Mouse (Mus musculus): ENCODE measurements at regions not wholly inside any gene's neighbourhood (a gene's known extent, or its start where the extent isn't known, plus 50 kb on each side); places are given as distances from the start of the nearest gene placed in this dataset.

DNA sequence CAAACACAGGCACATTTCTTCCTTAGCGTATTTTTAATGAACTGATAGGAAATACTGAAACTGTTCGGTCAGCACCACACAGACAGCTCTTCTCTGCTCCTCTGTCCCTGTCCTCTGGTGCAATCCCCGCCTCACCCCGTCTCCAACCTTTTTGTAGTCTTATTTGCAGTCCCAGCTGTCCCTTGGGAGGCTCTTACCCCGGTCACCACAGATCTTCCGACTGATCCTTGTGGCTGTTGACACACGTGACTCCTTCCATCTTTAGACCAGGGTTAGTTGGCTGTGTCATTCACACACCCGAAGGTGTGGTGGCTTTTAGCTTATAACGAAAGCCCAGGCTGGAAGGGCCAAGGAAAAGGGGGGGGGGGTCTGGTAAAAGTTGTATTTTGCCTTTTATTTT, 56.4 kb downstream of the Cyp26a1 start:
- no peak for DNase-seq (ENCODE audit: low read depth)

DNA sequence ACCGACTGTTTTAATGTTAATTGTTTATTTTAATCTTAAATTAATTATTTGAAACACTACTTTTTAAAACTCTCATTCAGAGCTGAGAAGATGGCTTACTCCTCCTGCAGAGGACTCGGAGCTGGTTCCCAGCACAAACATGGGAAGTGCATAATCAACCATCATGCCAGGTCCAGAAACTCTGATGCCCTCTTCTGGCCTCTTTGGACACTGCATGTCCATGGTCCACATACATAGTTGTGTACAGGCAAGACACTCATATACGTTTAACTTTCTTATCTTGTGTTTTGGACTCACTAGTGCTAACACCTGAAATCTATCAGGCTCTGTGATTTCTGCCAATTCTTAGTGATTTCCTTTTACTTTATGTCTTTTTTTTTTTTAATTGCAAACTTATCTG, 57.8 kb downstream of the Cyp26a1 start:
- peak; percentile 3 for DNase-seq (ENCODE audit: low read depth)

DNA sequence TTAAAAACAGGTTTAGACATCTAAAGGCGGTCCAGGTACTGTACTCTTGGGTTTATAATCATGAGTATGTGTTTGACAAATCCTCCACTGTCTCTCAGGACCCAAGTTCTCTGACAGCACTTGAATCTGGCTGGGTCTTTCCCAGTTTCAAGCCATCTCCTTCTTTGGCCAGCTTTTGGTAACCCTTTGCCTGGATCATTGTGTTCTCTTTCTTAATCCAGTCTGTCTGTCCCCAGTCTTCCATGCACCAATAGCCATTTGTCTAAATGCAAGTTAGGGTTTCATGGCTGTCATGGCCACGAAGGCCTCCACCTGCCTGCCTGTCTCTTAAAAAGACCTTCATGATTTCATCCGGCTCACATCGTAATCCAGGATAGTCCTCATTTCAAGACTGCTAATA, 71.8 kb downstream of the Cyp26a1 start:
- no peak for DNase-seq (ENCODE audit: low read depth)

DNA sequence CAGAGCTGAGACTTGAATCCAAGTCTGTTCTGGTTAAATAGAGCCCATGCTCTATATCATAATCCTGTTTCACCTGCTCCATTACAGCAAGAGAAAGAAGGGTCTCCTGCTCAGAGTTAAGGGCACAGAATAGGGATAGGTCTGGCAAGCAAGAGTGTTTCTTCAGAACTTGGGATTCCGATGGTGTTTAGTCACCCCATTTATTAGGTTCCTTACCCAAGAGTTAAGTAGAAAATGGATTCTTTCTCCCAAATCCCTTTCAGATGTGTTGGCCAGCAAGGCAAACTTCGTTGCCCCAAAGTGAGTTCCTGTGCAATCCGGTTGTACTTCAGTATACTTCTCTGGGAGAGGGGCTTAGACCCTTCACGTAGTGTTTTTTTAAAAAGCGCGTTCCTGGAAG, 74.4 kb downstream of the Cyp26a1 start:
- no peak for DNase-seq (ENCODE audit: low read depth)

DNA sequence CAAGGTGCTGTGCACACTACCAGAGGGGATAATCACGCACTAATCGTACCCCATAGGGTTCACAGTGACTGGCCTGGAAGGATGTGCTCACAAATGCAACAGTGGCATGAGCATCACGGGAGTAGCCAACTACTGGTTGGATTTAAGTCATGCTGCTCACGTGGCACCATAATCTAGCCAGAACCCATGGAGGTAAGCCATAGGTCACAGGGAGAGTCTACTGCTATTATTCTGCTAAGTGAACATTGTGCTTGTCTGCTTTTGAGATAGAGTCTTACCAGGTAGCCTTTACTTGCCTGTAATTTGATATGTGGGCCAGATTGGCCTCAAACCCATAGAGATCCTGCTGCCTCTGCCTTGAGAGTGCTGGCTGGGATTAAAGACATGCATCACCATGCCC, 77.0 kb downstream of the Cyp26a1 start:
- no peak for DNase-seq (ENCODE audit: low read depth)

DNA sequence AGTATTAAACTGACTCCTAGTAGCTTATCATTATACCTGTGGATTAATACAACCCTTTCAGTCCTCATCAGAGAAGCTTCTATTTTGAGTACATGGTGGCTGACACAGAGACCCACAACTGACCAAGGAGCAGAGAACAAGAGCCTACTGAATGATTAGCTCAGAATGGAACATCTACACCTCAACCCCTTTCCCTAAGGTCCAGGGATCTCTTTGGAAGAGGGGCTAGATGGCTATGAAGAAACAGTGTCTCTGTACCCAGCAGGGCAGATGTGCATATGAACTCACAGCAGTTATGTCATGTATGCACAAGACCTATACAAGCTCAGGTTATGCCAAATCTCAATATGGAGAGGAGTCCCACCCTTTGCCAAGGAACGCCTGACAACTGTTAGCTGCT, 77.4 kb downstream of the Cyp26a1 start:
- DNase-seq (ENCODE audit: low read depth) = no peak

DNA sequence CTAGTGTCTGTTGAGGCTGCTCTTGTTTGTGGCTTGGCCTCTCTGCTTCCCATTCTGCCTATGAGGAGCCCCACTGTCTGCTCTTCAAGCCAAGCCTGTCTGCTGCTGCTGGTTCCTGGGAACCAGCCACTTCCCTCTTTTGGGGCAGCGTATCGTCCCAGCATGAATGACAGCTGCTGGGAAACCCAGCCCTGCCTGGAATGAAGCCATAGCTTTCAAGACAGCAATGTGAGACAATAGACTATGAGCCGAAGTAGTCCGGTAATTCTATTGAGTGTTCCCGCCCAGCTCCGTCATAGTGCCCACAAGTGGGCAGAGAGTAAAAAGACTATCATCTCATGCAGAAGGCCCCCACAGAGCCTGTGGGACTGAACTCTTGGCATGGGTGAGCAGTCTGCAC, 80.4 kb downstream of the Cyp26a1 start:
- no peak for DNase-seq (ENCODE audit: low read depth)

DNA sequence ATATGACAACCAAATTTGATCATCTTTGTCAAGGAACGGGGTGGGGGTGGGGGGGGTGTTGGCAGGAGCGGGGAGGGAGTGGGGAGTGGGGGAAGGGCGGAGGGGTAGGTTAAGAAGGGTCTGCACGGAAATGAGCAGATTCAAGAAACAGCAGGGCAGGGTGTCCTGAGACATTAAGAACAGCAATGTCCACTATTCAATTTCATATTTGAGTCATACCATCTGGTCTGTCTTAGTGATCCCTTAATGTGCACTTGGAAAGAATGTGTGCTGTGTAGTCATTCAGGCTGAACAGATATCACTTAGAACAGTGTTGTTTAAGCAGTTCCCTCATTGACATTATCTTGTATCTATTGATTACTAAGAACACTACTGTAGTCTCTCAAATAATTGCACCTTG, 81.0 kb downstream of the Cyp26a1 start:
- no peak for DNase-seq (ENCODE audit: low read depth)

DNA sequence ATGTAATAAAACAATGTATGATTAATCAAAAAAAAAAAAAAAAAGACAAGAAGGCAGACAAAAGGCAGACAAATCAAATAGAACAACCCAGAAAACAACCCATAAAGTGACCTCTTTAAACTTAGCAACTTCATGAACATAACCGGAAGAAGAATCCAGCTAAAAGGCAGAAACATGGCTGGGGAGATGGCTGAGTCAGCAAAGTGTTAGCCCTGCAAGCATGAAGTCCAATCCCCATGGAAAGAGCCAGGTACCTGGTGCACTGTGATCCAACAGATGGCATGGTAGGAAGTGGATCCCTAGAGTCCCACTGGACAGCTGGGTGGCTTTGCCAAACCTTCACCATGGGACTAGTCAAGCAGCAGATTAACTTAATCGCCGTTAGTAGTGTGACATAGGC, 90.9 kb downstream of the Cyp26a1 start:
- DNase-seq (ENCODE audit: low read depth) = no peak

DNA sequence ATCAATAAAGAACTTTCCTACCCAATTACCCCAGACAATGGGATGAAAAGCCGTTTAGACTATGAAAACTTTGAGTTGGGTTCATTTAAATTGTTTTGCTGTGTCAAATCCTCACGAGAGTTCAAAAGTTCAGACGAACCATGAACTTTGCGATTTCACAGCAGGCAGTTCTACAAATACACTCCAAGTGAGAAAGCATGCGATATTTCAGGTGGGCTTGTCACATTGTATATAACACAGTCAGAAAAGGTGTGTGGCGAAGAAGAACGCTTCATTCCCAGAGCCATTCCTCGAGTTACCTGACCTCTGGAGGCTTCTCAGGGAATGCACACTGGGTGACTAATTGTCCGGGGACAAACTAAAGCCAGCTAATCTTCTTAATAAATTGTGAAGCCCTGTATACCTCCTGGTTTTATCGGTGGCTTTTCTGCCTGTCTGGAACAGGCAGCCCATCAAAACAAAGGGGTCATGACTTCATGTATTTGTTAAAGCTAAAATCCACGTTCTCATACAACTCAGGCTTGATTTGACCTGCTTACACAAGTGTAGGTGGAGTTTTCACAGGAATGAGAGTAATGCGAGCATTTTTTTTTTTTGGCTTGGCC, 92.1 kb downstream of the Cyp26a1 start:
- no peak for DNase-seq (ENCODE audit: low read depth)

DNA sequence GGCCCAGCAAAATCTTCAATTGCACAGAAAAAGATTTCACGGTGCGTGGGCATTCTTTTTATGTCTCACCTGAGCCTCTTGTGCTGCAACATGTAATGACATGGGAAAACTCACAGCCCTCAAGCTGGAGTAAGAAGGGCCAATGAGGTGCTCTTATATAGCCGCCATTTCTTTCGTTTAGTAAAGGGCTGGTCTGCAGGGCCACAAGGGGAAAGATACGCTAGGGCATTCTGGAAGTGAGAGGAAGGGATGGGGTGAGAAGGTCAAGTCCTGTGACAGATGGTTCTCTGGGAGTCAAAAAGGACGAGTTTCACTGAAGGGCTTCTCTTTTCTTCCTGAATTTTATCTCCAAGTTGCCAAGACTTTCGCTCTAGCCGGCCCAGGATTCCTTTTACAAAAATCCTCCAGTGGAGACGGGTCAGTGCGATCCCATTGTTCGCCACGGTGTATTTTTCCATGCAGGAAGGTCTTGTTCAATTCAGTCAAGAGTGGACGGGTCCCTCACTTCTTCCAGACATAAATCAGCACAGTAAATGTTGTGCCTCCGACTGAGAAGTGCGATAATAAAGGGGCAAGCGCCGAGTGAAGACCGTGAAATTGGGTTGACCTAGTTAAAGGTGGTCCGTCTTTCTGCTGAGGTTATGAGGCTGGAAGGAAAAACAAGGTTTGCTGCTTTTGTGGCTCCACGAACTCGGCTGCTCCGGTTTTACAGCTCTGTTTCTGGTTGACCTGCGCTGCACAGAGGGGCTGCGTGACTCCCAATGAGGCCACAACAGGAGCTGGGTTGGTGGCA, 92.9 kb downstream of the Cyp26a1 start:
- no peak for DNase-seq (ENCODE audit: low read depth)

DNA sequence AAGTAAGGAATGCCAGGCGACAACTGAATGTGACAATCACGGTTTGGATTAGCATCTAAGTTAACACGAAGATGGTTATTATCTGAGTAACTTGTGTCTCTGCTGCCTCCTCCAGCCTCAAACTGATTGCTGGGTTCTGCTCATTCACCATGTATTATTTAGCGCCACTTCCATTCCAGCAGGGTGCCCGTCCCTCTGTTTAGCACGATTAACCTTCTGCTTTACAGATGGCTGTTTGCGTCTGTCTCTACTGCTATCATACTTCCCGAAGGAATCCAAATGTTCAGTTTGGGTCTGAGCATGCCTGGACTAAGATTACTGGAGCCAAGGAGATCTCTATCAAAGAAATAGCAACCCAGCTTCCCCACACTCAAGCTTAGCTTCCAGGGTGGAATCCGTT, 95.6 kb downstream of the Cyp26a1 start:
- DNase-seq (ENCODE audit: low read depth) = no peak

DNA sequence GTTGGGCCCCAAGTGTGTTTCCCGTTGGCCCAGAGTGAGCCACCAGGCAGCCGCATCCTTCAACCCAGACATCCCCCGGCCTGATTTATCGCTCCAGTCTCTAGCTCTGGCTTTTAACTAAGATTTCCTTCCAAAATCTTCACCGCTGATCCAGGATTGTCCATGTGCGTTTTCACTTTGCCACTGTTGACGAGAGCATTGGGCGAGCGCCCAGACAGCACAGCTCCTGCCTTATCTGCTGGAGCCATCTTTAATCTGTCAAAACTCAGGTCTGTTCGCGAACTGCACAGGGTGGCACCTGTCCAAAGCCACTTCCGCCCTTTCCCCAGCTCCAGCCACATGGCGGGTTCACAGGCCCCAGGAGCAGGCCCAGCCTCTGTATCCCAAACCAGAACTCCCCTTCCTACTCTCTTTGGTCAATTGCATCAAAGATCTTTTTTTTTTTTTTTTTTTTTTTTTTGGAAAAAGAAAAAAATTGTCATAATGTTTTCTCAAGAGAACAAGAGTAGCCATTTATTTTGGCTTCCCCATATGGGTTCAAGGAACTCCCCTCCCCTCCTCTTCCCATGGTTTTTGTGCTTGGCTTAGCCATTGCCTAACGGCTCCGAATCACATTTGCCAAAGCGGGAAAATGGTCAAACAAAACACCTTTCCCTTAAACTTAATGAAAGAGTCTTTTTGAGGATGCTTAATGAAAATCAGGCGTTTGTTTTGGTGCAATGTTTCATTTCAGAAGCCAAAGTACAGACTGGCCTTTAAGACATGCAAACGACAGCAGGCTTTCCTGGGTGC, 98.2 kb downstream of the Cyp26a1 start:
- DNase-seq (ENCODE audit: low read depth) = no peak

DNA sequence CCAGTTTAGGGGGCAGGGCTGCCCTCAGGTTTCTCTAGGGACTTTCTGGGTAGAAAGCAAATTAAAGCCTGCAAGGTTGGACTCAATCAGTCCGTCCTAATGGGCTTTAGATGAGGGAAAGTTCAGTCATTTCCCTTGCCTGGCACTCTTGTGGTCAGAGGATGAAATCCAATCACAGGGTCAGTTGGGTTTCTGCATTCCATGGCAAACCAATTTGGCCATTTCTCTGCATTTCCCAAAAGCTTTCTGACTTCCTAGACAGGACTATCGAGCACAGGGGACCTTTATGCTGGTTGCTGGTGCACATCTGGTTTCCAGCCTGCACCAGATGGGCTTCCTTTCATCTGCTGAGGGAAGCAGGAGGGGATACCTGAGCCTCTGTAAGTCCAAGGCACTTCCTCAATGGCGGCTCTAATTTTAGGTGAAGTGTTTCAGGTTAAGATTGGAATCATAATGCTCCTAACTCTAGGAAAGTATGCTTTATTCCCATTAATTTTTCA, 102.6 kb downstream of the Cyp26a1 start:
- no peak for DNase-seq (ENCODE audit: low read depth)

DNA sequence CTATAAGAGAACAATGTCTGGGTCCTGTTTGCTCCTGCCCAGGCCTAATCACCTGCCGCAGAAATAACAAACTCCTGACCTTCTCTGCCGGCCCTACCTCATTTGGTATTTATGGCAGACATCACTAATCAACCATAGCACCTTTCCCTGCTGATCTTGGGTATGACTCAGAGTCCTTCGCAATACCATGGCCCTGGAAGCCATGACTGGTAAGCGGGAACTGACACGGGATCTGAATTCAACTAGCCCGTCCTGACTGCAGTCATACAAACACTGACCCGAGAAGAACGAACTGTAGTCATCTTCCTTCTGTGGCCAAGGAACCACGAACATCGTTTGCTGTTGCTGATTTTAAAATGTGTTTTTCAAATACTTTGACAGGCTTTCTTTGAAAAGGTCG, 112.1 kb downstream of the Cyp26a1 start:
- DNase-seq (ENCODE audit: low read depth) = no peak

DNA sequence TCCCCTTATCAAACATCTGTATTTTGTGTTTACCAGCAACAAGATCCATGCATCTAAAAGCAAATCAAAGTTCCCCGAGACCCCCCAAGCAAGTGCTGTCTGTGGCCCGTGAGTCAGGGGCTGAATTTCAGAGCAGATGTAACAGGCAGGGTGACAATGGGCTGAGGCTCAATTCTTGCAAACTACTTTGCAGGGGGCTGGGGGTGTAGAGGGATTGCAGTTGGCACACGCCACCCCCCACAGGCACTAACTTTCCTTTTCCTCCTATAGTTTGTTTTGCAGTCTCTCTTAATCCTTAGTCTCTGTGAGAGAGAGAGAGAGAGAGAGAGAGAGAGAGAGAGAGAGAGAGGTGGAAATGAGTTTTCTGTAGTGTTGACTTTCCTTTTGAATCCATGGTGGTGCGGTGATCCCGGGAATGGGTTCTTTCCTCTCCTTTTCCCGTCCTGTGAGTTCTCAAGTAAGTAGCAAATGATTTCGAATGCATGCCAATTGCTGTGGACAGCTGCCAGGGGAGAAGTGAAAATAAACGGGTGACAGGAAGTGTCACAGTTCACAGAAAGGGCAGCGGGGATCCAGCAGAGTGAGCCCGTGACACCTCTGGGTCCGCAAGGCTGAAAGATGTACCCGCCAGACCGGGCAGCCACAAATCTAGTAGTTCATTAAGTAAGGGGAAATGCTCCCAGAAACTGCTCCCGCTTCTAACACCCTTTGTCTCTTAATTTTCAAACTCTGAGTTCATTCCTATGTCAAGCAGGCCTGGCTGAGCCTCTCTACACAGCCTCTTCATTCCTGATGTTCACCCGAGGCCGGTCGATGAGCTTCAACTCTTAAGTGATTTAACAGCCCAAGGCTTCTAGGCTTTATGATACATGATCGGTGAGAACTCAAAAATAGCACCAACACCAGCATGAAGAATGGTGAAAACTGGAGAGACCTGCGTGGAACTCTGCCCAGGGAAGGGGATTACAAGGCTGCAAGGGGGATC, 116.8 kb downstream of the Cyp26a1 start:
- no peak for DNase-seq (ENCODE audit: low read depth)

DNA sequence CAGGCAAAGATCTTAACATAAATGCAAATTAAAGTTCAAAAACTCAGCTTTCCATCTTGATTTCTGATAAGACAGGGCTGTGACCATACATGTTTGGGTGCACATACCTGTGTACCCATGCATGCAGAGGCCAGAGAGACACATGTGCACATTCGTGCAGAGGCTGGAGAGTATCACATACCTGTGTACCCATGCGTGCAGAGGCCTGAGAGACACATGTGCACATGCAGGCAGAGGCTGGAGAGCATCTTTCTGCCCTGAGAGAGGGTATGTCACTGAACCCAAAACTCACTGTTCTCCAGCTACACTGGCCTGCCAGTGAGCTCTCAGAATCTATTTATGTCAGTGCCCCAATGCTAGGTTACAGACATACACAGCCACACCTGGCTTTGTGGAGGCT, 118.0 kb downstream of the Cyp26a1 start:
- DNase-seq (ENCODE audit: low read depth) = no peak

DNA sequence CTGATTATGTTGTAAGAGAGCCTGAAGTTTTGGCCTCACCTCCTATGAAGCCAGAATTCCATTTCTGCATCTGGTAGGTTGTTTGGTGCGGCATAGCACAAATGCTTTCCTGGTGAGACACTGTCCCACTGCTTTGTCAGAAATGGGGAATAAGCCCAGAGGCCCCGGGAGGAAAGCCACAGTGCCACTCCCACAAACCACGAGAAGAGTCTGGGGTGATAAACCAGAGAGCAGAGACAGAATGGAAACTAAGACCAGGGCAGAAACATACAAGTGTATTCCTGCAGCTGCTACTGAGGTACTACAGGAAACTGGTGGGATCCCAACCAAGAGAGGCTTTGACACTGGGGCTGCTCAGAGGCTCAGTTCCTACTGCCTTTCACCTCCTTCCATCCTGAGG, 123.6 kb downstream of the Cyp26a1 start:
- no peak for DNase-seq (ENCODE audit: low read depth)

DNA sequence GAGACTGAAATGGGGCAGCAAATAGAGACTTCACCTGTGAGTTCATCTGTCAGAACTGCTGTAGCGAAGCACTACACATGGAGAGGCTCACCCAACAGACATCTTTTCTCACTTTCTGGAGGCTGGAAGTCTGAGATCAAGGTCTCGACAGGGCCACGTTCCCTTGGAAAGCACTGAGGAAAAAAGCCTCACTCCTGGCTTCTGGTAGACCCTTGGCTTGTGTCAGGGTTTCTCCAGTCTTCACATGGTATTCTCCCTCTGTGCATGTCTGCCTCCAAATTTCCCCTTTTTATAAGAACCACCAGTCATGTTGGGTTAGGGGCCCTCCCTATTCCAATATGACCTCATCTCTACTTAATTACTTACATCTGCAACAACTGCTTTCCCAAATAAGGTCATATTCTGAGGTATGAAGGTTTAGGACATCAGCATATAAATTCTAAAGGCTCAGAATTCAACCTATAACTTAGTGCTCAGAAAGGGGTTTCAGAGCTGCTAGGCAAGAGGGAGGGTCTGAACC, 124.1 kb downstream of the Cyp26a1 start:
- no peak for DNase-seq (ENCODE audit: low read depth)

DNA sequence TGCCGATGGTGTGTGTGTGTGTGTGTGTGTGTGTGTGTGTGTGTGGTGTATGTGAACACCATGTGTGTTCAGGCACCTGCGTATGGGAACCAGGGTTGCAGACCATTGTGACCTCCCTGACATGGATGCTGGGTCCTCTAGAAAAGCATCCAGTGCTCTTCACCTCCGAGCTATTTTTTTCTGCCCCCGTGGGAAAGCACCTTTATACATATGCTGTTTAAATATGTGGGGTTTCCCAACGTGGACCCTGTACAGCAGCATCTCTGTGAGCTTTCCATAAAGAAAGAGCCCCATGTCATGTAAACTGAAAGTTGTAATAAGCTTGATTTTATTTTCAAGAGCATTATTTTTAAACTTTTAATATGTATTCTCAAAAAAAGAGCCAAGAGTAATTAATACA, 126.6 kb downstream of the Cyp26a1 start:
- no peak for DNase-seq (ENCODE audit: low read depth)

DNA sequence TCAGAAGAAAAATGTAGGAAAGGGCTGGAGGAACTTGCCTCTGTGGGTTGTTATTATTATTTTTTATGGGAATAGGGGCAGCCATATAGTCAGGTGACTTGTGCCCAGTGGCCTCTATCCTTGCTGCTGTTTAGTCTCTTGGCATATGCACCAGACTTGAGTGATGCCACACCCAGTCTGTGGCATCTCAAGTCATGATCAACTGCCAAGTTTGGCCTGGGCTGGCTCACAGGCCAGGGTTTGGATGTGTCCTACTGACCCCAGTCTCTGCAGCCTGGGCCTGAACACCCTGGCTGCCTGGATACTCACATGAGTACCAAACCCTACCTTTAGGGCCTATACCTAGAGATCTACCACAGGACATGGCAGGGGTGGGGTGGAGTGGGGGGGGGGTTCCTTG, 133.8 kb downstream of the Cyp26a1 start:
- no peak for DNase-seq (ENCODE audit: low read depth)

DNA sequence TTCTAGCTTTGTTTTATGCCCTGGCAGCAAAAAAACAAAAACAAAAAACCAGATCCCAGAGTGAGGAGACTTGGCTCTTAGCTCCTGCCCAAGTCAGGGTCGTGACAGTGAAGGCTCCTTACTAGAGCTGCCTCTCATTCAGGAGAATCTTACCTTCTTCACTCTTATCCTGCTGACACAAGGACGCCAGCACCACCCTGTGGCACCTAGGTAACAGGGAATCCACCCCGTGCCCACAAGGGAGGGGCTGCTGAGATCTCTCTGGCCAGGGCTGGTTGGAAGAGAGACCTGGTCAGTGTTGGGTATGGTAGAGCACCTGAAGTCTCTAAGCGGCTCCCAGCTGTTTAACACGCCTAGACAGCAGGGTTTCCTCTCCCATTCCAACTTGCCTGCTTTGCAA, 139.3 kb downstream of the Cyp26a1 start:
- no peak for DNase-seq (ENCODE audit: low read depth)

Measured in c-Kit-positive CD71-positive TER-119-negative erythroid progenitor cells, embryonic 14.5 days (primary cell).